Mouse (Mus musculus) naive thymus-derived CD4-positive, alpha-beta T cell, adult 2 months (primary cell): Measurements from ENCODE around the gene Gm21988.
A peak's percentile ranks its signal among the peaks of the same experiment; 100 is the strongest.

Experiments used
- DNase-seq: peaks from one replicate; pipeline ENCODE4 v3.0.0-alpha.2; 2011; ENCODE audit warnings: low read depth

The Gm21988 gene

GRCm38 (mm10) chr11:70239541-70240279 is at the start of gene Gm21988, which contains the start of gene Rnasek:
Gene Gm21988 (minus strand): TSS chr11:70239830.
Gene Rnasek (minus strand): TSS chr11:70239842.
- DNase-seq, result peak; percentile 93

GRCm38 (mm10) chr11:70289236-70289635 is 49.6 kb upstream of the Gm21988 start:
- DNase-seq, result no peak

GRCm38 (mm10) chr11:70288102-70288501 is 48.5 kb upstream of the Gm21988 start:
- DNase-seq, result no peak

GRCm38 (mm10) chr11:70285686-70286085 is 46.1 kb upstream of the Gm21988 start:
- DNase-seq, result no peak

GRCm38 (mm10) chr11:70284757-70285156 is 45.1 kb upstream of the Gm21988 start:
- no peak for DNase-seq

GRCm38 (mm10) chr11:70283666-70284065 is 44.0 kb upstream of the Gm21988 start:
- DNase-seq, result no peak

GRCm38 (mm10) chr11:70280441-70280840 is 40.8 kb upstream of the Gm21988 start:
- DNase-seq, result peak; percentile 75

- no peak for DNase-seq
Observed at GRCm38 (mm10) chr11:70278961-70279360, 39.3 kb upstream of the Gm21988 start.

- no peak for DNase-seq
Observed at GRCm38 (mm10) chr11:70271641-70272040, 32.0 kb upstream of the Gm21988 start.

GRCm38 (mm10) chr11:70266405-70266804 is 26.8 kb upstream of the Gm21988 start:
- DNase-seq, result no peak

- DNase-seq, result no peak
Observed at GRCm38 (mm10) chr11:70265819-70266218, 26.2 kb upstream of the Gm21988 start.

- DNase-seq, result peak; percentile 77
Observed at GRCm38 (mm10) chr11:70265252-70265651, 25.6 kb upstream of the Gm21988 start.

- DNase-seq, result no peak
Observed at GRCm38 (mm10) chr11:70259035-70259434, 19.4 kb upstream of the Gm21988 start.

GRCm38 (mm10) chr11:70254931-70255531 is 15.4 kb upstream of the Gm21988 start, which contains the start of gene Alox12:
Gene Alox12 (minus strand): TSS chr11:70255353.
- no peak for DNase-seq

GRCm38 (mm10) chr11:70254337-70254736 is 14.7 kb upstream of the Gm21988 start:
- peak; percentile 40 for DNase-seq

GRCm38 (mm10) chr11:70251853-70252252 is 12.2 kb upstream of the Gm21988 start:
- DNase-seq, result no peak

- no peak for DNase-seq
Observed at GRCm38 (mm10) chr11:70250150-70250549, 10.5 kb upstream of the Gm21988 start.

GRCm38 (mm10) chr11:70247136-70247845 is 7.7 kb upstream of the Gm21988 start:
- peak; percentile 90 for DNase-seq

- no peak for DNase-seq
Observed at GRCm38 (mm10) chr11:70242591-70242990, 3.0 kb upstream of the Gm21988 start.

GRCm38 (mm10) chr11:70238591-70239440 is 814 bp downstream of the Gm21988 start:
- DNase-seq, result peak; percentile 47

GRCm38 (mm10) chr11:70237457-70238167 is 2.0 kb downstream of the Gm21988 start, which contains the start of gene 0610010K14Rik:
Gene 0610010K14Rik (minus strand): TSS chr11:70237914.
- DNase-seq, result peak; percentile 95
